Mouse (Mus musculus): ENCODE results near the gene Gm10392. TPM values are rescaled to one million over a fixed set of nuclear protein-coding genes. Genes with fewer than 3 reads are reported as not detected.

Gene Gm10392
- polyA plus RNA-seq, 1 experiment = not detected

- no peaks in the 10 kb centered on the region for H3K36me3 ChIP-seq (ENCODE audit: control insufficient read depth, insufficient read depth)
- peaks cover 55% of the 10 kb centered on the region for H3K79me3 ChIP-seq (ENCODE audit: low read depth)
- TF ChIP-seq MYOG (IDR thresholded peaks at IDR 0.05; ENCODE audit: control insufficient read depth, extremely low read depth, insufficient read length) = no peak
- H3ac ChIP-seq (ENCODE audit: control insufficient read depth, insufficient read length, low read depth) = peak overlapping the region; percentile 84
- no peaks in the 10 kb centered on the region for H3K27me3 ChIP-seq (ENCODE audit: control insufficient read depth, insufficient read depth, insufficient read length)
- peaks cover 71% of the 10 kb centered on the region for H3K79me2 ChIP-seq (ENCODE audit: control insufficient read depth, insufficient read depth)
- H3K4me3 ChIP-seq (ENCODE audit: insufficient read depth, poor library complexity, severe bottlenecking) = peak overlapping the region; percentile 83
These were observed 30.0 kb downstream of the Gm10392 start for GRCm38 (mm10) chr11:77488771-77489581.

- TF ChIP-seq FOSL1 (IDR thresholded peaks at IDR 0.05; ENCODE audit: insufficient read depth, low read length, poor library complexity, severe bottlenecking) (no peak), CTCF (IDR thresholded peaks at IDR 0.05; ENCODE audit: control insufficient read depth, insufficient read depth, insufficient read length) (no peak), MAX (IDR thresholded peaks at IDR 0.05) (no peak), USF1 (IDR thresholded peaks at IDR 0.05; ENCODE audit: low read depth) (no peak), CEBPB (IDR thresholded peaks at IDR 0.05; ENCODE audit: low read depth) (no peak), MYOD1 (IDR thresholded peaks at IDR 0.05; ENCODE audit: control insufficient read depth, insufficient read length, low read depth) (no peak)
- no peak overlapping the region for H3ac ChIP-seq (ENCODE audit: control insufficient read depth, insufficient read length, low read depth)
- no peaks in the 10 kb centered on the region for H3K36me3 ChIP-seq (ENCODE audit: control insufficient read depth, insufficient read depth)
- no peaks in the 10 kb centered on the region for H3K27me3 ChIP-seq (ENCODE audit: control insufficient read depth, insufficient read depth, insufficient read length)
- no peak overlapping the region for H3K4me3 ChIP-seq (ENCODE audit: insufficient read depth, poor library complexity, severe bottlenecking)
- H3K79me2 ChIP-seq (ENCODE audit: control insufficient read depth, insufficient read depth) = peaks cover 84% of the 10 kb centered on the region
- H3K79me3 ChIP-seq (ENCODE audit: low read depth) = peaks cover 61% of the 10 kb centered on the region
These were observed 32.2 kb downstream of the Gm10392 start for GRCm38 (mm10) chr11:77486798-77487197.

- H3ac ChIP-seq (ENCODE audit: control insufficient read depth, insufficient read length, low read depth) = no peak overlapping the region
- TF ChIP-seq MYOD1 (IDR thresholded peaks at IDR 0.05; ENCODE audit: control insufficient read depth, insufficient read length, low read depth) (no peak), CTCF (IDR thresholded peaks at IDR 0.05; ENCODE audit: control insufficient read depth, insufficient read depth, insufficient read length) (no peak), MAX (IDR thresholded peaks at IDR 0.05) (no peak), USF1 (IDR thresholded peaks at IDR 0.05; ENCODE audit: low read depth) (no peak), CEBPB (IDR thresholded peaks at IDR 0.05; ENCODE audit: low read depth) (no peak), FOSL1 (IDR thresholded peaks at IDR 0.05; ENCODE audit: insufficient read depth, low read length, poor library complexity, severe bottlenecking) (no peak), MYOG (IDR thresholded peaks at IDR 0.05; ENCODE audit: control insufficient read depth, extremely low read depth, insufficient read length) (no peak)
- no peak overlapping the region for H3K4me3 ChIP-seq (ENCODE audit: insufficient read depth, poor library complexity, severe bottlenecking)
- H3K36me3 ChIP-seq (ENCODE audit: control insufficient read depth, insufficient read depth) = no peaks in the 10 kb centered on the region
- peaks cover 96% of the 10 kb centered on the region for H3K79me2 ChIP-seq (ENCODE audit: control insufficient read depth, insufficient read depth)
- H3K79me3 ChIP-seq (ENCODE audit: low read depth) = peaks cover 76% of the 10 kb centered on the region
- H3K27me3 ChIP-seq (ENCODE audit: control insufficient read depth, insufficient read depth, insufficient read length) = no peaks in the 10 kb centered on the region
These were observed 33.8 kb downstream of the Gm10392 start for GRCm38 (mm10) chr11:77485229-77485628.

GRCm38 (mm10) chr11:77483510-77484255, 35.3 kb downstream of the Gm10392 start:
- H3K36me3 ChIP-seq (ENCODE audit: control insufficient read depth, insufficient read depth) = no peaks in the 10 kb centered on the region
- no peak overlapping the region for H3ac ChIP-seq (ENCODE audit: control insufficient read depth, insufficient read length, low read depth)
- TF ChIP-seq CEBPB (IDR thresholded peaks at IDR 0.05; ENCODE audit: low read depth) (no peak), CTCF (IDR thresholded peaks at IDR 0.05; ENCODE audit: control insufficient read depth, insufficient read depth, insufficient read length) (no peak), MAX (IDR thresholded peaks at IDR 0.05) (peak; percentile 82), USF1 (IDR thresholded peaks at IDR 0.05; ENCODE audit: low read depth) (no peak)
- peaks cover 82% of the 10 kb centered on the region for H3K79me3 ChIP-seq (ENCODE audit: low read depth)
- no peaks in the 10 kb centered on the region for H3K27me3 ChIP-seq (ENCODE audit: control insufficient read depth, insufficient read depth, insufficient read length)
- no peak overlapping the region for H3K4me3 ChIP-seq (ENCODE audit: insufficient read depth, poor library complexity, severe bottlenecking)
- H3K79me2 ChIP-seq (ENCODE audit: control insufficient read depth, insufficient read depth) = peaks cover 98% of the 10 kb centered on the region

- peaks cover 98% of the 10 kb centered on the region for H3K79me2 ChIP-seq (ENCODE audit: control insufficient read depth, insufficient read depth)
- no peaks in the 10 kb centered on the region for H3K27me3 ChIP-seq (ENCODE audit: control insufficient read depth, insufficient read depth, insufficient read length)
- no peaks in the 10 kb centered on the region for H3K36me3 ChIP-seq (ENCODE audit: control insufficient read depth, insufficient read depth)
- no peak overlapping the region for H3ac ChIP-seq (ENCODE audit: control insufficient read depth, insufficient read length, low read depth)
- TF ChIP-seq MAX (IDR thresholded peaks at IDR 0.05) (peak; percentile 53), CTCF (IDR thresholded peaks at IDR 0.05; ENCODE audit: control insufficient read depth, insufficient read depth, insufficient read length) (no peak), MYOD1 (IDR thresholded peaks at IDR 0.05; ENCODE audit: control insufficient read depth, insufficient read length, low read depth) (peak; percentile 22), USF1 (IDR thresholded peaks at IDR 0.05; ENCODE audit: low read depth) (peak; percentile 8)
- peaks cover 82% of the 10 kb centered on the region for H3K79me3 ChIP-seq (ENCODE audit: low read depth)
- H3K4me3 ChIP-seq (ENCODE audit: insufficient read depth, poor library complexity, severe bottlenecking) = no peak overlapping the region
These were observed 36.0 kb downstream of the Gm10392 start for GRCm38 (mm10) chr11:77483043-77483442.

GRCm38 (mm10) chr11:77476895-77477294, 42.1 kb downstream of the Gm10392 start:
- Histone ChIP-seq H3K79me2 (ENCODE audit: control insufficient read depth, insufficient read depth) (peaks cover 50% of the 10 kb centered on the region), H3K4me3 (ENCODE audit: insufficient read depth, poor library complexity, severe bottlenecking) (no peak overlapping the region), H3K36me3 (ENCODE audit: control insufficient read depth, insufficient read depth) (peaks cover 35% of the 10 kb centered on the region), H3K79me3 (ENCODE audit: low read depth) (peaks cover 47% of the 10 kb centered on the region), H3K27me3 (ENCODE audit: control insufficient read depth, insufficient read depth, insufficient read length) (no peaks in the 10 kb centered on the region), H3ac (ENCODE audit: control insufficient read depth, insufficient read length, low read depth) (no peak overlapping the region)
- TF ChIP-seq FOSL1 (IDR thresholded peaks at IDR 0.05; ENCODE audit: insufficient read depth, low read length, poor library complexity, severe bottlenecking) (no peak), USF1 (IDR thresholded peaks at IDR 0.05; ENCODE audit: low read depth) (no peak), MYOD1 (IDR thresholded peaks at IDR 0.05; ENCODE audit: control insufficient read depth, insufficient read length, low read depth) (no peak), CTCF (IDR thresholded peaks at IDR 0.05; ENCODE audit: control insufficient read depth, insufficient read depth, insufficient read length) (no peak), MYOG (IDR thresholded peaks at IDR 0.05; ENCODE audit: control insufficient read depth, extremely low read depth, insufficient read length) (no peak), MAX (IDR thresholded peaks at IDR 0.05) (no peak), CEBPB (IDR thresholded peaks at IDR 0.05; ENCODE audit: low read depth) (no peak)
